Mouse (Mus musculus): ENCODE measurements around the gene Cabcoco1. TPM values are rescaled to one million over a fixed set of nuclear protein-coding genes. Genes with fewer than 3 reads are reported as not detected.

The Cabcoco1 gene
- polyA plus RNA-seq, 1 experiment from 2014 or later: 4.0 TPM

- no peak overlapping the region for H3K27ac ChIP-seq (ENCODE audit: low read depth, low read length)
- H3K9me3 ChIP-seq (ENCODE audit: control insufficient read depth): no peaks in the 10 kb centered on the region
- WGBS: 94% methylated on average over 2 of the region's 2 CpGs
- H3K4me2 ChIP-seq (replicated peaks; ENCODE audit: low read depth): no peak overlapping the region
- H3K9ac ChIP-seq (ENCODE audit: low read depth, low read length): no peak overlapping the region
- no peaks in the 10 kb centered on the region for H3K36me3 ChIP-seq (ENCODE audit: control insufficient read depth, insufficient read depth)
- TF ChIP-seq CTCF (IDR thresholded peaks at IDR 0.05; ENCODE audit: low read depth): no peak
- ATAC-seq: no peak
- H3K4me1 ChIP-seq (replicated peaks; ENCODE audit: control insufficient read depth, insufficient read depth, low read length): no peaks in the 10 kb centered on the region
- no peak overlapping the region for H3K4me3 ChIP-seq (ENCODE audit: low read depth, low read length)
- no peaks in the 10 kb centered on the region for H3K27me3 ChIP-seq (replicated peaks; ENCODE audit: control insufficient read depth, insufficient read depth, low read length)
Measured at GRCm38 (mm10) chr10:68495246-68495645, 46.5 kb downstream of the Cabcoco1 start.

- Histone ChIP-seq H3K4me3 (ENCODE audit: low read depth, low read length) (no peak overlapping the region), H3K9me3 (ENCODE audit: control insufficient read depth) (no peaks in the 10 kb centered on the region), H3K4me2 (replicated peaks; ENCODE audit: low read depth) (no peak overlapping the region), H3K9ac (ENCODE audit: low read depth, low read length) (no peak overlapping the region), H3K27me3 (replicated peaks; ENCODE audit: control insufficient read depth, insufficient read depth, low read length) (no peaks in the 10 kb centered on the region), H3K27ac (ENCODE audit: low read depth, low read length) (no peak overlapping the region), H3K36me3 (ENCODE audit: control insufficient read depth, insufficient read depth) (no peaks in the 10 kb centered on the region), H3K4me1 (replicated peaks; ENCODE audit: control insufficient read depth, insufficient read depth, low read length) (no peaks in the 10 kb centered on the region)
- no peak for TF ChIP-seq CTCF (IDR thresholded peaks at IDR 0.05; ENCODE audit: low read depth)
- ATAC-seq: no peak
- 70% methylated on average over 11 of the region's 11 CpGs for WGBS
Measured at GRCm38 (mm10) chr10:68491557-68491956, 50.1 kb downstream of the Cabcoco1 start.

- Histone ChIP-seq H3K4me3 (ENCODE audit: low read depth, low read length) (no peak overlapping the region), H3K4me2 (replicated peaks; ENCODE audit: low read depth) (no peak overlapping the region), H3K9ac (ENCODE audit: low read depth, low read length) (no peak overlapping the region), H3K9me3 (ENCODE audit: control insufficient read depth) (no peaks in the 10 kb centered on the region), H3K27me3 (replicated peaks; ENCODE audit: control insufficient read depth, insufficient read depth, low read length) (no peaks in the 10 kb centered on the region), H3K36me3 (ENCODE audit: control insufficient read depth, insufficient read depth) (no peaks in the 10 kb centered on the region), H3K27ac (ENCODE audit: low read depth, low read length) (no peak overlapping the region), H3K4me1 (replicated peaks; ENCODE audit: control insufficient read depth, insufficient read depth, low read length) (no peaks in the 10 kb centered on the region)
- no peak for ATAC-seq
- WGBS: 59% methylated on average over 6 of the region's 6 CpGs
- TF ChIP-seq CTCF (IDR thresholded peaks at IDR 0.05; ENCODE audit: low read depth): no peak
Measured at GRCm38 (mm10) chr10:68490781-68491180, 50.9 kb downstream of the Cabcoco1 start.

GRCm38 (mm10) chr10:68472799-68473198 is 68.9 kb downstream of the Cabcoco1 start:
- ATAC-seq: no peak
- no peak overlapping the region for H3K4me3 ChIP-seq (ENCODE audit: low read depth, low read length)
- no peak overlapping the region for H3K9ac ChIP-seq (ENCODE audit: low read depth, low read length)
- no peaks in the 10 kb centered on the region for H3K27me3 ChIP-seq (replicated peaks; ENCODE audit: control insufficient read depth, insufficient read depth, low read length)
- H3K36me3 ChIP-seq (ENCODE audit: control insufficient read depth, insufficient read depth): no peaks in the 10 kb centered on the region
- no peak overlapping the region for H3K27ac ChIP-seq (ENCODE audit: low read depth, low read length)
- 61% methylated on average over 8 of the region's 8 CpGs for WGBS
- TF ChIP-seq CTCF (IDR thresholded peaks at IDR 0.05; ENCODE audit: low read depth): no peak
- H3K9me3 ChIP-seq (ENCODE audit: control insufficient read depth): no peaks in the 10 kb centered on the region
- H3K4me2 ChIP-seq (replicated peaks; ENCODE audit: low read depth): no peak overlapping the region
- no peaks in the 10 kb centered on the region for H3K4me1 ChIP-seq (replicated peaks; ENCODE audit: control insufficient read depth, insufficient read depth, low read length)

DNA sequence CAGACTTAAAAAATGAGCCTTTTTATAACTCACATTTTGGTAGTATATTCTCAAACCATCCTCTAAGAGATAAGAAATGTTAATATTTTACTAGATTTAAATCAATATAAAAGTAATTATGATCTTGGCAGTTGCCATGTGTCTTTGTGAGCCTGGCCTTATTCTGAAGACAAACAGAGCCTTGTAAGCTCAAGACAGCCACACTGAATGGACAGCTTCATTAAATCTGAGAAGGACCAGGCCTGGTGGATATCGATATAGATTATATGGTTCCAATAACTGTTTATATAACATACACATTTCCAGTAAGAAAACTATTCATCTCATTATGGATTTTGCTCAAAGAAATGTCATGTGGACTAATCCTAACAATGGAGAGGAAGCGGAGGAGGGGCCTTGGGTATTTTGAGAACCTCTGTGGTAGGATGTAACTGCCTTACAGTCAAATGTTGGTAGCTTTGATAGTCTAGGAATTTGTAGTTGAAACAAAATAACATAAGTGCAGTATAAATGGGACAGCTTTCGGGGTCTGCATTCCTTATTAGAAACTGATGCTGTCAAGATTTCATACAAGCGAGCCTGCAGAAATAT is 75.9 kb downstream of the Cabcoco1 start:
- H3K27ac ChIP-seq (ENCODE audit: low read depth, low read length): no peak overlapping the region

DNA sequence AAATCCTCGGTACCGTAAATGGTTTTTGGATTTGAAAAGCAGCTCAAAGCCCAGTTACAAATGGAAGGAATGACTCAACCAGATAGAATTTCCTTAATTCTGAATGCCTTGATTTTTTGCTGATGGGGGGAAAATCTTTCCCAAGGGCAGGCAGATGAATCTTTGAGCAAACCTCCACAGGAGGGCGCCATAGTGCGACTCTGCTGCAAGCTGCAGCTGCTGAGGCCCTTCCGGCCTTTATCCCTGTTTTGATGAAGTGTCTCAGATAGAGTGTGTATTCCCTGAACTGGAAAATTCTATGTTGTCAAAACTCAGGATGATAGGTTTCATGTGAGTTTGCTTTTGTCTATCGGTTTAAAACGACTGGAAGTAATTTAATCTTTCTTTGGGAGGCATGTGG is 76.8 kb downstream of the Cabcoco1 start:
- ATAC-seq: no peak
- WGBS: 27% methylated on average over 7 of the region's 7 CpGs

More for the DNA sequence above, 75.9 kb downstream of the Cabcoco1 start:
- Histone ChIP-seq H3K4me2 (replicated peaks; ENCODE audit: low read depth) (no peak overlapping the region), H3K9me3 (ENCODE audit: control insufficient read depth) (no peaks in the 10 kb centered on the region), H3K27me3 (replicated peaks; ENCODE audit: control insufficient read depth, insufficient read depth, low read length) (no peaks in the 10 kb centered on the region), H3K36me3 (ENCODE audit: control insufficient read depth, insufficient read depth) (no peaks in the 10 kb centered on the region), H3K9ac (ENCODE audit: low read depth, low read length) (no peak overlapping the region), H3K4me1 (replicated peaks; ENCODE audit: control insufficient read depth, insufficient read depth, low read length) (no peaks in the 10 kb centered on the region), H3K4me3 (ENCODE audit: low read depth, low read length) (no peak overlapping the region)
- whole genome bisulfite sequencing: 69% methylated on average over 4 of the region's 4 CpGs
- ATAC-seq: no peak
- no peak for TF ChIP-seq CTCF (IDR thresholded peaks at IDR 0.05; ENCODE audit: low read depth)

DNA sequence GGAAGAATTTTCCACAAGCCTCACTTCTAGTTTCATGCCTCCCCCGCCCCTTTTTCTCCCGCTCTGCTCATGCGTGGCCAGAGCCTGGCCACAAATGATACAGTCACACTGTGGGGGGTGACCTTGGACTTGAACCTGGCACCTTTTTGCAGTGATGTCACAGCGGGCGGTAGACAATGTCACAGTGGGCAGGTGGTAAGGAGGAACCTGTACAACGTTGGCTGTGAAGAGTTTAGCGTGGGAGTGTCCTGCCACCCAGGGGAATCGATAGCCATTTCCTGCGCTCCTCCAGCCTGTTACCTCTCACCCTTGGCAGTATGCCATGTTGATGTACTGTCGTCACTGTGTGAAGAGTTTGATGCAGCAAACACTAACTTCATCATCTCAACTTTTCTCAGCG is 81.9 kb downstream of the Cabcoco1 start:
- ATAC-seq: no peak
- H3K4me1 ChIP-seq (replicated peaks; ENCODE audit: control insufficient read depth, insufficient read depth, low read length): no peaks in the 10 kb centered on the region
- no peak for TF ChIP-seq CTCF (IDR thresholded peaks at IDR 0.05; ENCODE audit: low read depth)
- H3K27me3 ChIP-seq (replicated peaks; ENCODE audit: control insufficient read depth, insufficient read depth, low read length): no peaks in the 10 kb centered on the region
- H3K4me2 ChIP-seq (replicated peaks; ENCODE audit: low read depth): no peak overlapping the region
- no peak overlapping the region for H3K27ac ChIP-seq (ENCODE audit: low read depth, low read length)
- no peak overlapping the region for H3K9ac ChIP-seq (ENCODE audit: low read depth, low read length)
- 82% methylated on average over 11 of the region's 11 CpGs for WGBS
- no peak overlapping the region for H3K4me3 ChIP-seq (ENCODE audit: low read depth, low read length)
- no peaks in the 10 kb centered on the region for H3K9me3 ChIP-seq (ENCODE audit: control insufficient read depth)
- H3K36me3 ChIP-seq (ENCODE audit: control insufficient read depth, insufficient read depth): no peaks in the 10 kb centered on the region

More for the DNA sequence above, 76.8 kb downstream of the Cabcoco1 start:
- peak; percentile 88 for TF ChIP-seq CTCF (IDR thresholded peaks at IDR 0.05; ENCODE audit: low read depth)
- H3K4me3 ChIP-seq (ENCODE audit: low read depth, low read length): no peak overlapping the region
- no peaks in the 10 kb centered on the region for H3K36me3 ChIP-seq (ENCODE audit: control insufficient read depth, insufficient read depth)
- H3K9ac ChIP-seq (ENCODE audit: low read depth, low read length): no peak overlapping the region
- no peak overlapping the region for H3K4me2 ChIP-seq (replicated peaks; ENCODE audit: low read depth)
- no peak overlapping the region for H3K27ac ChIP-seq (ENCODE audit: low read depth, low read length)
- H3K4me1 ChIP-seq (replicated peaks; ENCODE audit: control insufficient read depth, insufficient read depth, low read length): no peaks in the 10 kb centered on the region
- H3K9me3 ChIP-seq (ENCODE audit: control insufficient read depth): no peaks in the 10 kb centered on the region
- H3K27me3 ChIP-seq (replicated peaks; ENCODE audit: control insufficient read depth, insufficient read depth, low read length): no peaks in the 10 kb centered on the region
